9 mouse cellular contexts compared by ENCODE assay signal in genomic region chr7:51540736-51541135, GRCm38 (mm10). TPM values are rescaled to one million over a fixed set of nuclear protein-coding genes. Genes with fewer than 3 reads are reported as not detected.
A peak's percentile ranks its signal among the peaks of the same experiment; 100 is the strongest.
DNase-seq lines count a peak whose midpoint lies in the region; ATAC-seq and TF ChIP-seq lines count a peak whose summit lies in the region.
"Had no signal": no experiment of that assay in that cellular context is flagged by ENCODE, and none has a peak within 500 bp of the region (broad histone marks: within the 10 kb centered on the region; RNA-seq: fewer than 3 reads in every experiment).

No protein-coding gene starts in this region.

- TF ChIP-seq EP300 in ES-Bruce4 (IDR thresholded peaks at IDR 0.05; ENCODE audit: insufficient read depth, low read depth, low read length), result no peak

- no peak for TF ChIP-seq POLR2A in ES-Bruce4 (IDR thresholded peaks at IDR 0.05; ENCODE audit: insufficient read depth, low read length)

- H3K27ac ChIP-seq in intestine, postnatal 0 days (ENCODE audit: low read depth, low read length), result no peak overlapping the region
- H3K27ac ChIP-seq in intestine, embryonic 16.5 days (ENCODE audit: low read length), result no peak overlapping the region
- H3K27ac ChIP-seq in ES-Bruce4 (ENCODE audit: insufficient read depth, low read length), result no peak overlapping the region
- H3K27ac ChIP-seq: hindbrain, embryonic 15.5 days had no signal

- no peaks in the 10 kb centered on the region for H3K36me3 ChIP-seq in intestine, postnatal 0 days (ENCODE audit: control insufficient read depth, insufficient read depth)
- H3K36me3 ChIP-seq in intestine, embryonic 16.5 days (ENCODE audit: control insufficient read depth, insufficient read depth, low read length), result no peaks in the 10 kb centered on the region
- no peaks in the 10 kb centered on the region for H3K36me3 ChIP-seq in ES-Bruce4 (ENCODE audit: control insufficient read depth, insufficient read depth, low read length, poor library complexity, severe bottlenecking)
- H3K36me3 ChIP-seq: hindbrain, embryonic 15.5 days had no signal

- DNase-seq in brain, adult 2 months (ENCODE audit: low read depth, low spot score), result peak; percentile 25
- DNase-seq in gastrocnemius, postnatal 14 days, result peak; percentile 26
- peak; percentile 10 for DNase-seq in testis, postnatal 14 days (ENCODE audit: low spot score)
- DNase-seq in spleen, postnatal 14 days (ENCODE audit: low spot score in 2 of 2), result no peak
- no peak for DNase-seq in heart, adult 8-10 months (ENCODE audit: low spot score)

- peak; percentile 55 for TF ChIP-seq CTCF in intestine, postnatal 0 days (IDR thresholded peaks at IDR 0.05; ENCODE audit: low read depth)
- TF ChIP-seq CTCF in ES-Bruce4 (IDR thresholded peaks at IDR 0.05; ENCODE audit: low read depth, low read length), result peak; percentile 82

- no peak overlapping the region for H3K4me3 ChIP-seq in intestine, postnatal 0 days (ENCODE audit: low read depth, low read length)
- no peak overlapping the region for H3K4me3 ChIP-seq in intestine, embryonic 16.5 days (ENCODE audit: low read length)
- H3K4me3 ChIP-seq in ES-Bruce4 (ENCODE audit: low read depth, low read length), result no peak overlapping the region
- H3K4me3 ChIP-seq: hindbrain, embryonic 15.5 days had no signal

- no peak overlapping the region for H3K4me2 ChIP-seq in intestine, postnatal 0 days (replicated peaks; ENCODE audit: low read depth)
- H3K4me2 ChIP-seq in intestine, embryonic 16.5 days (ENCODE audit: low read depth, low read length), result no peak overlapping the region
- H3K4me2 ChIP-seq: hindbrain, embryonic 15.5 days had no signal

- intact Hi-C loops in gastrocnemius, postnatal 14 days (cut with DNase I; ENCODE audit: low total_unique reads), result loop anchor here (10.0 kb wide), 1 partner anchor 46 kb away; no protein-coding TSS in a partner anchor

- no peaks in the 10 kb centered on the region for H3K9me3 ChIP-seq in intestine, postnatal 0 days (ENCODE audit: control insufficient read depth)
- no peaks in the 10 kb centered on the region for H3K9me3 ChIP-seq in intestine, embryonic 16.5 days (ENCODE audit: control insufficient read depth, low read length)
- H3K9me3 ChIP-seq in ES-Bruce4 (replicated peaks; ENCODE audit: control insufficient read depth, insufficient read depth, low read length, poor library complexity, severe bottlenecking), result no peaks in the 10 kb centered on the region
- H3K9me3 ChIP-seq: hindbrain, embryonic 15.5 days had no signal

- H3K9ac ChIP-seq in intestine, postnatal 0 days (ENCODE audit: low read depth, low read length), result no peak overlapping the region
- H3K9ac ChIP-seq in intestine, embryonic 16.5 days (ENCODE audit: low read depth, low read length), result no peak overlapping the region
- H3K9ac ChIP-seq in ES-Bruce4 (ENCODE audit: low read depth, poor library complexity, severe bottlenecking), result no peak overlapping the region
- H3K9ac ChIP-seq: hindbrain, embryonic 15.5 days had no signal

- no peaks in the 10 kb centered on the region for H3K4me1 ChIP-seq in intestine, postnatal 0 days (replicated peaks; ENCODE audit: control insufficient read depth, insufficient read depth, low read length)
- H3K4me1 ChIP-seq in intestine, embryonic 16.5 days (ENCODE audit: control insufficient read depth, insufficient read depth, low read length), result no peaks in the 10 kb centered on the region
- no peaks in the 10 kb centered on the region for H3K4me1 ChIP-seq in ES-Bruce4 (ENCODE audit: control insufficient read depth, insufficient read depth, low read length)
- H3K4me1 ChIP-seq: hindbrain, embryonic 15.5 days had no signal

- WGBS in intestine, postnatal 0 days, result 65% methylated on average over 6 of the region's 6 CpGs
- WGBS in intestine, embryonic 16.5 days, result 60% methylated on average over 6 of the region's 6 CpGs

- no peaks in the 10 kb centered on the region for H3K27me3 ChIP-seq in intestine, postnatal 0 days (replicated peaks; ENCODE audit: control insufficient read depth, insufficient read depth, low read length)
- H3K27me3 ChIP-seq in intestine, embryonic 16.5 days (replicated peaks; ENCODE audit: control insufficient read depth, insufficient read depth, low read length), result no peaks in the 10 kb centered on the region
- H3K27me3 ChIP-seq in ES-Bruce4 (ENCODE audit: control insufficient read depth, insufficient read depth, low read length, poor library complexity, severe bottlenecking), result no peaks in the 10 kb centered on the region
- H3K27me3 ChIP-seq: hindbrain, embryonic 15.5 days had no signal

- ATAC-seq in intestine, postnatal 0 days, result no peak
- no peak for ATAC-seq in intestine, embryonic 16.5 days

RNA-seq across cellular contexts. Expression of gene Ano5, which starts 29.9 kb away (rescaled TPM):
- polyA plus RNA-seq in intestine, postnatal 0 days (2015; fragmentation: Nextera tagmentation; extraction: Ambion mirVana), result 0.08 and 0.10 TPM in 2 replicates
- polyA plus RNA-seq in intestine, embryonic 16.5 days (2015; fragmentation: Nextera tagmentation; extraction: Ambion mirVana), result 0.11 and 0.16 TPM in 2 replicates
- 1.1 and 1.4 TPM in 2 replicates for polyA plus RNA-seq in ES-Bruce4 (2011; ENCODE audit: insufficient read depth, insufficient read length, low read depth, missing spikeins)
- 10 to 100 TPM; 45.3 to 47.6 TPM for total RNA-seq in gastrocnemius, postnatal 14 days (2021)
- 1 to 10 TPM; 3.9 to 6.0 (median 4.9) TPM for total RNA-seq in heart, adult 8-10 months (2022)

Comparison
In these comparisons a context has a peak if more than half of its experiments do, and no peak if none do; other contexts are left out.
1. DNase-seq: peak in brain, adult 2 months (single experiment), gastrocnemius, postnatal 14 days (single experiment) and testis, postnatal 14 days (single experiment); none in spleen, postnatal 14 days (0 of 2) and heart, adult 8-10 months (single experiment).